Mouse (Mus musculus): Measurements from ENCODE around the gene Ctrb1. TPM values are rescaled to one million over a fixed set of nuclear protein-coding genes. Genes with fewer than 3 reads are reported as not detected.

The Ctrb1 gene
- 8.0 and 9.1 TPM in 2 replicates for polyA plus RNA-seq (2012; rRNA removed)

DNA sequence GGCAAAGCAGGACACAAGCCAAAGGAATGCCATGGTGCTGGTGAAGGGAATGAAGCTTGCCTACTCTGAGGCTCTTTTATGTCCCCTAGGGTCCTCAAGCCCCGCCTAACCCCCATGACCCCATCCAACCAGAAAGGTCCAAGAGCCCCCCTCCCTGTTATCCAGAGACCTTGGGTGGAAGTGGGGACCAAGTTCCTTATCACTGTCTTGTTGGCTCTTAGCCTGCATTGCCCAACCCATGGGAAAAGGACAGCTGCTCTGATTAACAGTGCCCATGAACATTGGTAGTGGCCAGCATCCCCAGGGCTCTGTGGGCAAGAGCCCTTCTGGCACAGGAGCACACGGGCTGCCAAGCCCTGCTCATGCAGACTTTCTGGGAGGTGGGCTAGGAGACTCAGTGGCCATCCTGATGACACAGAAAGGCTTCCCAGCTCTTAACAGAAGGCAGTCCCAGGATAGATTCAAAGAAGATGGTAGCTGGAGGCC lies at the start of gene Ctrb1:
Ctrb1 (minus strand) TSS at position 51 of the 486 bp plus-strand sequence.

DNA sequence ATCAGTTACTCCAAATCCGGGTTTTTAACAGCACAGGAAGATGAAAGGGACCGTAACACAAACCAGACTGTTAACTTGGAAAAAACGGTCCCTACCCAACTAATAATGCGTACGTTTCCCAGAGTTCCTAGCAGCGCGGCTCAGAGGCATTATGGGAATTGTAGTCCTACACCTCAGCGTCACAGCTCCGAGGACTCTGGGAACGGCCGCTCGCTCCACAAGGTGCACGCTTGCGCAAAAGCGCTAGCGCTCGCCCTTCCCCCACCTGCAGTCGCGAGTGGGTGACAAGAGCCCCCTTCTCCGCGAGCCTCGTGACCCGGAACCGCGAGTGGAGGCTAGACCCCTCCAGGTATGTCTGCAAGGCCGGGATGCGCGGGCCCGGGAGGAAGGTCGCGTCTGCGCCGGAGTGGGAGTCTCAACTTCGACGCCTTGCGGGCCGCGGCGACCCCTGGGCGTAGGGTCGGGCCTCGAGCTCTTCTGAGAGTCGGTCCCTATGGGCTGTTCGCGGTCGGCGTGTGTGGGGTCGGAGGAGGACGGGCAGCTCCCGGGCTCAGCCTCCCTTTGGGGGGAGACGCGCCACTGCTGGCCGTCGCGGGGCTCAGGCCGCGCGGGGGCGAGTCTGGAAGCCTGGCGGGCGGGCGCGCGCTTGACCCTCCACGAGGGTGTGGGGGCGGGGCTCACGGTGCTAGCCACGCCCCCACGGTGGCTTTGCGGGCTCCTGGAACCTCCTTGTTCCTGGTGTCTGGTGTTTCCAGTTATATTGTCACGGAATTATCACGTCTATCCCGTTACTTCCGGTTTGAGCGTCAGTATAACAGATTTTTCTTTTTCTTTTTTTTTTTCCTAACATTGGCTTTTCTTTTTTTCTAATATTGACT lies 47.3 kb downstream of the Ctrb1 start, which contains the start of gene Zfp1:
Zfp1 (plus strand) TSS at position 138 of the 878 bp plus-strand sequence.

Other genes starting within 250 kb of the Ctrb1 start
- gene Wdr59, start 168.9 kb downstream of the Ctrb1 start, polyA plus RNA-seq (2012; rRNA removed): 1.9 and 2.8 TPM in 2 replicates
- gene Znrf1, start 154.9 kb downstream of the Ctrb1 start, polyA plus RNA-seq (2012; rRNA removed): 41.7 and 65.5 TPM in 2 replicates
- gene Ldhd, start 60.6 kb downstream of the Ctrb1 start, polyA plus RNA-seq (2012; rRNA removed): 28.3 and 28.6 TPM in 2 replicates
- 1.6 and 2.2 TPM in 2 replicates for gene Zfp1, start 47.6 kb downstream of the Ctrb1 start, polyA plus RNA-seq (2012; rRNA removed)
- 49.4 and 57.8 TPM in 2 replicates for gene Bcar1, start 52.8 kb upstream of the Ctrb1 start, polyA plus RNA-seq (2012; rRNA removed)
- gene Cfdp1, start 163.3 kb upstream of the Ctrb1 start, polyA plus RNA-seq (2012; rRNA removed): 0.32 and 0.55 TPM in 2 replicates
- 0.98 and 1.1 TPM in 2 replicates for gene Tmem170, start 185.7 kb upstream of the Ctrb1 start, polyA plus RNA-seq (2012; rRNA removed)
- 0.09 and 0.14 TPM in 2 replicates for gene Chst5, start 219.4 kb upstream of the Ctrb1 start, polyA plus RNA-seq (2012; rRNA removed)
- 1.6 TPM in 2 replicates for gene Tmem231, start 242.9 kb upstream of the Ctrb1 start, polyA plus RNA-seq (2012; rRNA removed)
- 4.9 and 5.7 TPM in 2 replicates for gene Gabarapl2, start 249.7 kb upstream of the Ctrb1 start, polyA plus RNA-seq (2012; rRNA removed)